In the genomic region with DNA sequence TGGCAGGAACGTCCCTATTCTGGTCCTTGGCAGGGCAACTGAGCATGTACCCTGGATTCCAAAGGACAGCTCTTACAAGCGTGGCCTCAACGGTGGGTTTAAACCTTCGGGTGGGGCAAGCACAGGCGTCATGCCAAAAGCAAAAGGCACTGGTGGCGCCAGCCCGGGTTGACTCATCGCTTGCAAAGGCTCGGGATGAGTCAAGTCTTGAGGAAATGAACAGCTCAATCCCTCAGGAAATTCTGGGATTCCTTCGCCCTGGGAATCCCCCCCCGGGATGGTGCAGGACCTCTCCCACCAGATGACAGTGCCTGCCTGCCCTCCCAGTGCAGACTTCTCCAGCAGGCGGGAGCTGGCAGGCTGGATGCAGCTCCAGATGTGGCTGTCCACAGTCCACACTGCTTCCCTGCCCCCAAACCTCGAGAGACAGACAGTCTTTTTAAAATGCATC, we compare ENCODE assay signal across 9 mouse cellular contexts. TPM values are rescaled to one million over a fixed set of nuclear protein-coding genes. Genes with fewer than 3 reads are reported as not detected.
A peak's percentile ranks its signal among the peaks of the same experiment; 100 is the strongest.
DNase-seq lines count a peak whose midpoint lies in the region; ATAC-seq lines count a peak whose summit lies in the region.
"Had no signal": no experiment of that assay in that cellular context is flagged by ENCODE, and none has a peak within 500 bp of the region (broad histone marks: within the 10 kb centered on the region; RNA-seq: fewer than 3 reads in every experiment).

No protein-coding gene starts in this region.

- ATAC-seq in hindbrain, embryonic 11.5 days (ENCODE audit: low FRiP score), result peak; percentile 85
- ATAC-seq in stomach, embryonic 14.5 days (ENCODE audit: insufficient number of reproducible peaks, insufficient read depth, low FRiP score, low read depth), result no peak

- peak overlapping the region; percentile 63; the same call in 1 of the 2 replicates for H3K27ac ChIP-seq in hindbrain, embryonic 11.5 days (ENCODE audit: low read depth, low read length)
- peak overlapping the region; percentile 68; the same call in 1 of the 2 replicates for H3K27ac ChIP-seq in stomach, embryonic 14.5 days (ENCODE audit: low read length)

- H3K9ac ChIP-seq in hindbrain, embryonic 11.5 days (ENCODE audit: low read depth, low read length), result no peak overlapping the region
- no peak overlapping the region for H3K9ac ChIP-seq in stomach, embryonic 14.5 days (replicated peaks; ENCODE audit: low read depth, low read length)

- no peaks in the 10 kb centered on the region for H3K36me3 ChIP-seq in hindbrain, embryonic 11.5 days (ENCODE audit: control insufficient read depth, insufficient read depth, low read length)
- peaks cover 6% of the 10 kb centered on the region for H3K36me3 ChIP-seq in stomach, embryonic 14.5 days (ENCODE audit: control insufficient read depth, insufficient read depth, low read length)

- H3K4me2 ChIP-seq in hindbrain, embryonic 11.5 days (replicated peaks; ENCODE audit: low read depth, low read length), result no peak overlapping the region
- H3K4me2 ChIP-seq in stomach, embryonic 14.5 days (replicated peaks; ENCODE audit: low read depth, low read length), result no peak overlapping the region

- H3K27me3 ChIP-seq in hindbrain, embryonic 11.5 days (ENCODE audit: control insufficient read depth, insufficient read depth, low read length), result no peaks in the 10 kb centered on the region
- H3K27me3 ChIP-seq in stomach, embryonic 14.5 days (ENCODE audit: control insufficient read depth, insufficient read depth, low read length), result no peaks in the 10 kb centered on the region

- WGBS in hindbrain, embryonic 11.5 days, result 66% methylated on average over 13 of the region's 13 CpGs
- 59% methylated on average over 13 of the region's 13 CpGs for WGBS in stomach, embryonic 14.5 days

- H3K4me1 ChIP-seq in hindbrain, embryonic 11.5 days (replicated peaks; ENCODE audit: control insufficient read depth, insufficient read depth, low read length), result no peaks in the 10 kb centered on the region; the same call in 1 of the 2 replicates
- peaks cover 24% of the 10 kb centered on the region for H3K4me1 ChIP-seq in stomach, embryonic 14.5 days (ENCODE audit: control insufficient read depth, insufficient read depth, low read length)

- no peak overlapping the region for H3K4me3 ChIP-seq in hindbrain, embryonic 11.5 days (ENCODE audit: low read depth, low read length)
- H3K4me3 ChIP-seq in stomach, embryonic 14.5 days (ENCODE audit: low read depth, low read length), result no peak overlapping the region
- H3K4me3 ChIP-seq: erythroblast, embryonic 14.5 days had no signal

- DNase-seq in MN1 (ENCODE audit: low spot score), result peak; percentile 88
- DNase-seq in adrenal gland, postnatal 36 days, result peak; percentile 88 to 92
- DNase-seq in frontal cortex, postnatal 14 days (ENCODE audit: low spot score in 2 of 2), result peak; percentile 53 to 58
- no peak for DNase-seq in hindbrain, embryonic 11.5 days (ENCODE audit: low spot score)
- peak; percentile 39 to 47 for DNase-seq in layer of hippocampus, postnatal 25 days (ENCODE audit: extremely low spot score in 1 of 2, low spot score in 1 of 2)
- peak; percentile 78 for DNase-seq in lung, postnatal 36 days
- DNase-seq in embryo, embryonic 10.5 days (ENCODE audit: low spot score), result no peak

- no peaks in the 10 kb centered on the region for H3K9me3 ChIP-seq in hindbrain, embryonic 11.5 days (ENCODE audit: control insufficient read depth, low read length)
- no peaks in the 10 kb centered on the region for H3K9me3 ChIP-seq in stomach, embryonic 14.5 days (ENCODE audit: control insufficient read depth, low read depth, low read length)

RNA-seq across cellular contexts. Expression of gene Hacl1, which starts 28.1 kb away (rescaled TPM):
- 10 to 100 TPM; 27.4 to 66.4 TPM for total RNA-seq in adrenal gland, postnatal 36 days (2021)
- 9.4 and 12.3 TPM in 2 replicates for polyA plus RNA-seq in hindbrain, embryonic 11.5 days (2014; fragmentation: Nextera tagmentation; extraction: Ambion mirVana)
- 1 to 10 TPM; 7.6 to 9.3 TPM for total RNA-seq in layer of hippocampus, postnatal 25 days (2021)
- 11.1 and 16.5 TPM in 2 replicates for polyA plus RNA-seq in stomach, embryonic 14.5 days (2014; fragmentation: Nextera tagmentation; extraction: Ambion mirVana)

RNA-seq across cellular contexts. Expression of gene Btd, which starts 28.4 kb away (rescaled TPM):
- total RNA-seq in adrenal gland, postnatal 36 days (2021), result 10 to 100 TPM; 48.3 to 73.1 TPM
- polyA plus RNA-seq in hindbrain, embryonic 11.5 days (2014; fragmentation: Nextera tagmentation; extraction: Ambion mirVana), result 17.5 and 18.4 TPM in 2 replicates
- total RNA-seq in layer of hippocampus, postnatal 25 days (2021), result 1 to 10 TPM; 9.0 to 10.0 TPM
- 33.7 and 35.3 TPM in 2 replicates for polyA plus RNA-seq in stomach, embryonic 14.5 days (2014; fragmentation: Nextera tagmentation; extraction: Ambion mirVana)

RNA-seq across cellular contexts. Expression of gene Gm49387, which starts 28.5 kb away (rescaled TPM):
- total RNA-seq in adrenal gland, postnatal 36 days (2021), result not detected
- polyA plus RNA-seq in hindbrain, embryonic 11.5 days (2014; fragmentation: Nextera tagmentation; extraction: Ambion mirVana), result 0.42 and 1.1 TPM in 2 replicates
- total RNA-seq in layer of hippocampus, postnatal 25 days (2021), result not detected
- polyA plus RNA-seq in stomach, embryonic 14.5 days (2014; fragmentation: Nextera tagmentation; extraction: Ambion mirVana), result 2.8 TPM in 1 of 2 replicates, not detected in the other
- polyA plus RNA-seq: erythroblast, embryonic 14.5 days had no signal

Comparison
In these comparisons a context has a peak if more than half of its experiments do, and no peak if none do; other contexts are left out.
1. DNase-seq: peak in MN1 (single experiment), adrenal gland, postnatal 36 days (2 of 2), frontal cortex, postnatal 14 days (2 of 2), layer of hippocampus, postnatal 25 days (2 of 2) and lung, postnatal 36 days (single experiment); none in hindbrain, embryonic 11.5 days (single experiment) and embryo, embryonic 10.5 days (single experiment).
2. RNA of gene Btd, which starts 28.4 kb away (total RNA-seq): 48.3 to 73.1 TPM in adrenal gland, postnatal 36 days; 9.0 to 10.0 TPM in layer of hippocampus, postnatal 25 days; every median in the first group is over 4 times any median in the second.